7 mouse cellular contexts compared by ENCODE assay signal in genomic region chr17:83854284-83854918, GRCm38 (mm10). TPM values are rescaled to one million over a fixed set of nuclear protein-coding genes. Genes with fewer than 3 reads are reported as not detected.
A peak's percentile ranks its signal among the peaks of the same experiment; 100 is the strongest.
DNase-seq lines count a peak whose midpoint lies in the region; ATAC-seq and TF ChIP-seq lines count a peak whose summit lies in the region.

No protein-coding gene starts in this region.

- intact Hi-C loops in left cerebral cortex, postnatal 36 days (cut with DNase I) = loop anchor here (5.0 to 10.0 kb wide), 2 partner anchors 582 to 830 kb away; no protein-coding TSS in a partner anchor
- intact Hi-C loops in left cerebral cortex, postnatal 14 days (cut with DNase I) = loop anchor here (5.0 to 10.0 kb wide), 2 partner anchors 582 to 830 kb away; no protein-coding TSS in a partner anchor

- H3K27me3 ChIP-seq in erythroblast, embryonic 14.5 days (ENCODE audit: control insufficient read depth) = no peaks in the 10 kb centered on the region
- no peaks in the 10 kb centered on the region for H3K27me3 ChIP-seq in liver, postnatal 0 days (ENCODE audit: insufficient read depth, low read length)
- H3K27me3 ChIP-seq in stomach, embryonic 16.5 days (ENCODE audit: control insufficient read depth, insufficient read depth, low read length) = no peaks in the 10 kb centered on the region

- no peak for TF ChIP-seq EP300 in liver, postnatal 0 days (IDR thresholded peaks at IDR 0.05; ENCODE audit: low read depth)

- peak overlapping the region; percentile 50 for H3K4me2 ChIP-seq in liver, postnatal 0 days (ENCODE audit: low read depth, low read length)
- peak overlapping the region; percentile 25 for H3K4me2 ChIP-seq in stomach, embryonic 16.5 days (ENCODE audit: low read depth, low read length)

- H3K36me3 ChIP-seq in erythroblast, embryonic 14.5 days (ENCODE audit: control insufficient read depth) = no peaks in the 10 kb centered on the region
- H3K36me3 ChIP-seq in liver, postnatal 0 days (replicated peaks; ENCODE audit: insufficient read depth, low read length) = no peaks in the 10 kb centered on the region
- no peaks in the 10 kb centered on the region for H3K36me3 ChIP-seq in stomach, embryonic 16.5 days (ENCODE audit: control insufficient read depth, insufficient read depth, low read length)

- no peak overlapping the region for H3K27ac ChIP-seq in liver, postnatal 0 days (ENCODE audit: low read depth)
- no peak overlapping the region for H3K27ac ChIP-seq in stomach, embryonic 16.5 days (ENCODE audit: low read length)

- ATAC-seq in liver, postnatal 0 days = peak; percentile 80
- ATAC-seq in stomach, embryonic 16.5 days (ENCODE audit: insufficient read depth, low FRiP score) = peak; percentile 63; the same call in 1 of the 2 replicates

- no peaks in the 10 kb centered on the region for H3K9me3 ChIP-seq in erythroblast, embryonic 14.5 days (ENCODE audit: control insufficient read depth, low read length)
- H3K9me3 ChIP-seq in liver, postnatal 0 days (ENCODE audit: low read length) = no peaks in the 10 kb centered on the region
- no peaks in the 10 kb centered on the region for H3K9me3 ChIP-seq in stomach, embryonic 16.5 days (replicated peaks; ENCODE audit: control insufficient read depth, low read length)

- DNase-seq in left cerebral cortex, postnatal 36 days (ENCODE audit: low spot score in 2 of 2) = peak; percentile 33 to 59
- no peak for DNase-seq in left cerebral cortex, postnatal 14 days (ENCODE audit: low spot score in 2 of 2)
- peak; percentile 32 for DNase-seq in T-cell, adult 2 months (ENCODE audit: low spot score)
- peak; percentile 84 for DNase-seq in liver, postnatal 0 days
- no peak for DNase-seq in cerebellum, adult 18-20 months

- peak overlapping the region; percentile 59 for H3K4me3 ChIP-seq in erythroblast, embryonic 14.5 days (replicated peaks)
- peak overlapping the region; percentile 22; the same call in 1 of the 2 replicates for H3K4me3 ChIP-seq in liver, postnatal 0 days (ENCODE audit: low read depth, low read length)
- peak overlapping the region; percentile 16 for H3K4me3 ChIP-seq in stomach, embryonic 16.5 days (replicated peaks; ENCODE audit: low read length)

- peaks cover 56% of the 10 kb centered on the region for H3K4me1 ChIP-seq in erythroblast, embryonic 14.5 days (ENCODE audit: control insufficient read depth)
- peaks cover 9% of the 10 kb centered on the region for H3K4me1 ChIP-seq in liver, postnatal 0 days (ENCODE audit: insufficient read depth)
- H3K4me1 ChIP-seq in stomach, embryonic 16.5 days (ENCODE audit: control insufficient read depth, insufficient read depth, low read length) = 0 out of 2 replicates have a peak, but pooled peaks cover 5% of the 10 kb centered on the region

- WGBS in liver, postnatal 0 days (ENCODE audit: insufficient replicate concordance) = 42% methylated on average over 12 of the region's 12 CpGs
- 36% methylated on average over 12 of the region's 12 CpGs for WGBS in stomach, embryonic 16.5 days

- no peak for TF ChIP-seq CTCF in liver, postnatal 0 days (IDR thresholded peaks at IDR 0.05; ENCODE audit: low read depth)

- H3K9ac ChIP-seq in liver, postnatal 0 days (replicated peaks) = no peak overlapping the region
- no peak overlapping the region for H3K9ac ChIP-seq in stomach, embryonic 16.5 days (ENCODE audit: low read length)

RNA-seq across cellular contexts. Expression of gene Haao, which starts 6.6 kb away (rescaled TPM):
- total RNA-seq in left cerebral cortex, postnatal 36 days (2021) = under 1 TPM in 1 of 2 experiments, not detected in 1; 0.25 TPM
- total RNA-seq in left cerebral cortex, postnatal 14 days (2021) = under 1 TPM in 1 of 2 experiments, not detected in 1; 0.36 TPM
- 0.12 TPM in 1 of 2 replicates, not detected in the other for polyA plus RNA-seq in erythroblast, embryonic 14.5 days (2012)
- polyA plus RNA-seq in liver, postnatal 0 days (2015; fragmentation: Nextera tagmentation; extraction: Ambion mirVana) = 93.3 and 104 TPM in 2 replicates
- polyA plus RNA-seq in stomach, embryonic 16.5 days (2015; fragmentation: Nextera tagmentation; extraction: Ambion mirVana) = 4.0 and 4.1 TPM in 2 replicates

Comparison
In these comparisons a context has a peak if more than half of its experiments do, and no peak if none do; other contexts are left out.
1. DNase-seq: peak in left cerebral cortex, postnatal 36 days (2 of 2), T-cell, adult 2 months (single experiment) and liver, postnatal 0 days (single experiment); none in left cerebral cortex, postnatal 14 days (0 of 2) and cerebellum, adult 18-20 months (0 of 2).
2. RNA of gene Haao, which starts 6.6 kb away (polyA plus RNA-seq): 93.3 to 104 TPM in liver, postnatal 0 days; 4.0 to 4.1 TPM in stomach, embryonic 16.5 days and 0.12 TPM in erythroblast, embryonic 14.5 days; every median in the first group is over 10 times any median in the second.
3. Peak in every context shown above with its lines, with median percentiles within 50 percentile points of each other: H3K4me3 ChIP-seq.